Mouse (Mus musculus) liver, postnatal 0 days (tissue): Measurements from ENCODE around the gene Sorl1.

ENCODE experiments used
- CTCF ChIP-seq: sonication (generic); IDR thresholded peaks from 2 replicates; pipeline ENCODE4 v1.5.1; 2016; ENCODE audit warnings: antibody characterized with exemption, low read depth
- EP300 ChIP-seq: IDR thresholded peaks from 2 replicates; pipeline ENCODE4 v1.6.1; 2016; ENCODE audit warnings: antibody characterized with exemption, low read depth, mild to moderate bottlenecking

GRCm38 (mm10) chr9:41969961-41970360 lies 154.1 kb downstream of the Sorl1 start:
- TF ChIP-seq CTCF = no peak
- no peak for TF ChIP-seq EP300
